Comparison of ENCODE assay signal across 11 mouse cellular contexts in the genomic region with DNA sequence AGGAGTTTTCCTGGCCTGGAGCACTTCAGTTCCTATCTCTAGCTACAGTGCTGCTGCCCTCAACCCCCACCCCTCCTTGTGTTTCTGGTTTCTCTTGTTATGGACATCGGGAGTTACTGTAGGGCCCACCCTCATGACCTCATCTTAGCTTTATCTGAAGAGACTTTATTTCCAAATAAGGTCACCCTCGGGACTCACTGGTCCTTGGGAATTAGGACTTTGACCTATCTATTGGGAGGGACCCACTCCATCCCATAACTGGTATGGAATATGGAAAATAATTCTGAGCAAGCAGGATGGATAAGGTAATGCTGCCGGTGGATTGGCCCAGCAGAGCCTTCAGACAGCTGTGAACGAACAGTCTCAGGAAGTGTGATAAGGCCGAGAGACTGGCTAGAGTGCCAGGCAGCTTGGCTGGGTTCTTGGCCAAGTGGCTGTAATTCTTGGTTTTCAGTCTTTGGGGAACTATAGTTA. TPM values are rescaled to one million over a fixed set of nuclear protein-coding genes. Genes with fewer than 3 reads are reported as not detected.
A peak's percentile ranks its signal among the peaks of the same experiment; 100 is the strongest.
DNase-seq lines count a peak whose midpoint lies in the region; ATAC-seq and TF ChIP-seq lines count a peak whose summit lies in the region.
"Had no signal": no experiment of that assay in that cellular context is flagged by ENCODE, and none has a peak within 500 bp of the region (broad histone marks: within the 10 kb centered on the region; RNA-seq: fewer than 3 reads in every experiment).

No protein-coding gene starts in this region.

- no peak overlapping the region for H3K9ac ChIP-seq in limb, embryonic 14.5 days (ENCODE audit: low read depth, low read length, severe bottlenecking)
- peak overlapping the region; percentile 56 for H3K9ac ChIP-seq in heart, embryonic 14.5 days (ENCODE audit: low read length)
- H3K9ac ChIP-seq in liver, embryonic 13.5 days, result peak overlapping the region; percentile 55
- no peak overlapping the region for H3K9ac ChIP-seq in stomach, embryonic 16.5 days (ENCODE audit: low read length)
- H3K9ac ChIP-seq: forebrain, embryonic 13.5 days; midbrain, embryonic 12.5 days had no signal

- H3K27ac ChIP-seq in limb, embryonic 14.5 days (replicated peaks; ENCODE audit: low read depth, low read length), result no peak overlapping the region
- H3K27ac ChIP-seq in limb, embryonic 10.5 days, result no peak overlapping the region
- peak overlapping the region; percentile 85 to 95 for H3K27ac ChIP-seq in heart, embryonic 14.5 days (replicated peaks in 1 of 2; ENCODE audit: control insufficient read depth in 1 of 2, insufficient read depth in 1 of 2, low read depth in 2 of 2, low read length in 2 of 2)
- peak overlapping the region; percentile 85 for H3K27ac ChIP-seq in liver, embryonic 13.5 days
- H3K27ac ChIP-seq in stomach, embryonic 16.5 days (ENCODE audit: low read length), result 0 out of 2 replicates have a peak overlapping the region, but pooled peaks have one; percentile 9
- H3K27ac ChIP-seq: forebrain, embryonic 13.5 days; hindbrain, postnatal 0 days; midbrain, embryonic 12.5 days had no signal

- peak; percentile 10 for DNase-seq in limb, embryonic 14.5 days (ENCODE audit: low spot score)
- no peak for DNase-seq in limb, embryonic 10.5 days (ENCODE audit: low spot score)
- DNase-seq in liver, embryonic 13.5 days, result peak; percentile 19
- no peak for DNase-seq in left cerebral cortex, adult 11 months (ENCODE audit: low spot score)
- DNase-seq in left cerebral cortex, postnatal 25 days (ENCODE audit: low spot score in 2 of 2), result no peak

- no peaks in the 10 kb centered on the region for H3K27me3 ChIP-seq in limb, embryonic 14.5 days (ENCODE audit: control insufficient read depth, insufficient read depth, low read length)
- H3K27me3 ChIP-seq in limb, embryonic 10.5 days (ENCODE audit: low read depth, poor library complexity, severe bottlenecking), result no peaks in the 10 kb centered on the region
- no peaks in the 10 kb centered on the region for H3K27me3 ChIP-seq in heart, embryonic 14.5 days (ENCODE audit: control insufficient read depth, insufficient read depth, low read length)
- H3K27me3 ChIP-seq in liver, embryonic 13.5 days, result no peaks in the 10 kb centered on the region
- no peaks in the 10 kb centered on the region for H3K27me3 ChIP-seq in stomach, embryonic 16.5 days (ENCODE audit: control insufficient read depth, insufficient read depth, low read length)
- H3K27me3 ChIP-seq: forebrain, embryonic 13.5 days; midbrain, embryonic 12.5 days had no signal

- H3K9me3 ChIP-seq in limb, embryonic 14.5 days (ENCODE audit: control insufficient read depth, low read length), result no peaks in the 10 kb centered on the region
- no peaks in the 10 kb centered on the region for H3K9me3 ChIP-seq in limb, embryonic 10.5 days (replicated peaks)
- no peaks in the 10 kb centered on the region for H3K9me3 ChIP-seq in heart, embryonic 14.5 days (ENCODE audit: control insufficient read depth, low read length)
- no peaks in the 10 kb centered on the region for H3K9me3 ChIP-seq in liver, embryonic 13.5 days (replicated peaks)
- H3K9me3 ChIP-seq in stomach, embryonic 16.5 days (replicated peaks; ENCODE audit: control insufficient read depth, low read length), result 0 out of 2 replicates have a peak, but pooled peaks cover 3% of the 10 kb centered on the region
- H3K9me3 ChIP-seq: forebrain, embryonic 13.5 days; midbrain, embryonic 12.5 days had no signal

- H3K4me2 ChIP-seq in limb, embryonic 14.5 days (replicated peaks; ENCODE audit: low read depth, low read length, severe bottlenecking), result no peak overlapping the region
- peak overlapping the region; percentile 52 for H3K4me2 ChIP-seq in heart, embryonic 14.5 days (ENCODE audit: low read length)
- H3K4me2 ChIP-seq in liver, embryonic 13.5 days, result peak overlapping the region; percentile 47
- no peak overlapping the region for H3K4me2 ChIP-seq in stomach, embryonic 16.5 days (ENCODE audit: low read depth, low read length)
- H3K4me2 ChIP-seq: forebrain, embryonic 13.5 days; midbrain, embryonic 12.5 days had no signal

- H3K36me3 ChIP-seq in limb, embryonic 14.5 days (ENCODE audit: control insufficient read depth, insufficient read depth, low read length), result no peaks in the 10 kb centered on the region
- H3K36me3 ChIP-seq in limb, embryonic 10.5 days, result peaks cover 9% of the 10 kb centered on the region; the same call in 1 of the 2 replicates
- 0 out of 2 replicates have a peak, but pooled peaks cover 9% of the 10 kb centered on the region for H3K36me3 ChIP-seq in heart, embryonic 14.5 days (ENCODE audit: control insufficient read depth, insufficient read depth, low read length)
- no peaks in the 10 kb centered on the region for H3K36me3 ChIP-seq in liver, embryonic 13.5 days
- H3K36me3 ChIP-seq in stomach, embryonic 16.5 days (ENCODE audit: control insufficient read depth, insufficient read depth, low read length), result no peaks in the 10 kb centered on the region; the same call in 1 of the 2 replicates
- H3K36me3 ChIP-seq: midbrain, embryonic 12.5 days had no signal

- ATAC-seq in limb, embryonic 14.5 days (ENCODE audit: low FRiP score, low read depth), result no peak
- peak; percentile 77 for ATAC-seq in heart, embryonic 14.5 days (ENCODE audit: insufficient number of reproducible peaks, insufficient read depth, low FRiP score, low read depth)
- ATAC-seq in liver, embryonic 13.5 days (ENCODE audit: low read depth), result peak; percentile 41
- ATAC-seq in stomach, embryonic 16.5 days (ENCODE audit: insufficient read depth, low FRiP score), result peak; percentile 59; the same call in 1 of the 2 replicates
- ATAC-seq in frontal cortex, adult (ENCODE audit: low TSS enrichment), result no peak
- ATAC-seq: forebrain, embryonic 13.5 days; hindbrain, postnatal 0 days had no signal

- no peak overlapping the region for H3K4me3 ChIP-seq in limb, embryonic 14.5 days (replicated peaks; ENCODE audit: low read length)
- no peak overlapping the region for H3K4me3 ChIP-seq in limb, embryonic 10.5 days
- no peak overlapping the region for H3K4me3 ChIP-seq in heart, embryonic 14.5 days (ENCODE audit: control insufficient read depth in 1 of 2, insufficient read depth in 1 of 2, low read depth in 1 of 2, low read length in 2 of 2)
- H3K4me3 ChIP-seq in liver, embryonic 13.5 days (replicated peaks), result no peak overlapping the region
- no peak overlapping the region for H3K4me3 ChIP-seq in stomach, embryonic 16.5 days (replicated peaks; ENCODE audit: low read length)
- H3K4me3 ChIP-seq: forebrain, embryonic 13.5 days; midbrain, embryonic 12.5 days had no signal

- peaks cover 13% of the 10 kb centered on the region for H3K4me1 ChIP-seq in limb, embryonic 14.5 days (ENCODE audit: control insufficient read depth, insufficient read depth, low read length)
- peaks cover 5% of the 10 kb centered on the region; the same call in 1 of the 2 replicates for H3K4me1 ChIP-seq in limb, embryonic 10.5 days
- peaks cover 40 to 66% of the 10 kb centered on the region in 2 experiments for H3K4me1 ChIP-seq in heart, embryonic 14.5 days (ENCODE audit: control insufficient read depth in 2 of 2, insufficient read depth in 2 of 2, low read length in 2 of 2)
- peaks cover 79% of the 10 kb centered on the region for H3K4me1 ChIP-seq in liver, embryonic 13.5 days (replicated peaks)
- H3K4me1 ChIP-seq in stomach, embryonic 16.5 days (ENCODE audit: control insufficient read depth, insufficient read depth, low read length), result peaks cover 32% of the 10 kb centered on the region

- intact Hi-C loops in left cerebral cortex, postnatal 25 days (cut with DNase I), result loop anchor here (2.0 kb wide), 1 partner anchor 35 kb away; a partner anchor contains a TSS

- WGBS in limb, embryonic 14.5 days, result 60% methylated on average over 5 of the region's 5 CpGs
- WGBS in limb, embryonic 10.5 days, result 75% methylated on average over 5 of the region's 5 CpGs
- 2% methylated on average over 5 of the region's 5 CpGs for WGBS in heart, embryonic 14.5 days
- 6% methylated on average over 5 of the region's 5 CpGs for WGBS in liver, embryonic 13.5 days (ENCODE audit: insufficient replicate concordance)
- WGBS in stomach, embryonic 16.5 days, result 37% methylated on average over 5 of the region's 5 CpGs

- TF ChIP-seq POLR2A in limb, embryonic 14.5 days (IDR thresholded peaks at IDR 0.05; ENCODE audit: borderline replicate concordance, extremely low read depth, insufficient read depth, insufficient read length), result no peak

RNA-seq across cellular contexts. Expression of a gene that starts 35.2 kb away (rescaled TPM):
- 29.6 and 31.4 TPM in 2 replicates for polyA plus RNA-seq in limb, embryonic 14.5 days (2012; rRNA removed)
- 23.1 and 26.8 TPM in 2 replicates for polyA plus RNA-seq in limb, embryonic 14.5 days (2014; fragmentation: Nextera tagmentation; extraction: Ambion mirVana)
- 15.6 and 15.8 TPM in 2 replicates for polyA plus RNA-seq in limb, embryonic 10.5 days (2016; fragmentation: Nextera tagmentation; extraction: Ambion mirVana)
- polyA plus RNA-seq in heart, embryonic 14.5 days (2014; fragmentation: Nextera tagmentation; extraction: Ambion mirVana), result 22.9 and 24.8 TPM in 2 replicates
- polyA plus RNA-seq in liver, embryonic 13.5 days (2015; fragmentation: Nextera tagmentation; extraction: Ambion mirVana), result 8.9 and 9.8 TPM in 2 replicates
- polyA plus RNA-seq in stomach, embryonic 16.5 days (2015; fragmentation: Nextera tagmentation; extraction: Ambion mirVana), result 13.1 and 13.8 TPM in 2 replicates
- 10 to 100 TPM; 52.0 to 55.3 TPM for total RNA-seq in left cerebral cortex, postnatal 25 days (2021)

Comparison
In these comparisons a context has a peak if more than half of its experiments do, and no peak if none do; other contexts are left out.
1. DNase-seq: peak in limb, embryonic 14.5 days (single experiment) and liver, embryonic 13.5 days (single experiment); none in limb, embryonic 10.5 days (single experiment), left cerebral cortex, adult 11 months (single experiment) and left cerebral cortex, postnatal 25 days (0 of 2).
2. ATAC-seq: peak in heart, embryonic 14.5 days (single experiment), liver, embryonic 13.5 days (single experiment) and stomach, embryonic 16.5 days (single experiment); none in limb, embryonic 14.5 days (single experiment) and frontal cortex, adult (single experiment).
3. H3K27ac ChIP-seq: peak in heart, embryonic 14.5 days (2 of 2), liver, embryonic 13.5 days (single experiment) and stomach, embryonic 16.5 days (single experiment); none in limb, embryonic 14.5 days (single experiment) and limb, embryonic 10.5 days (single experiment).
4. H3K4me2 ChIP-seq: peak in heart, embryonic 14.5 days (single experiment) and liver, embryonic 13.5 days (single experiment); none in limb, embryonic 14.5 days (single experiment) and stomach, embryonic 16.5 days (single experiment).
5. H3K9ac ChIP-seq: peak in heart, embryonic 14.5 days (single experiment) and liver, embryonic 13.5 days (single experiment); none in limb, embryonic 14.5 days (single experiment) and stomach, embryonic 16.5 days (single experiment).